Comparison of ENCODE assay signal across 14 mouse cellular contexts in genomic region chr8:53614288-53614646, GRCm38 (mm10).
"Had no signal": no experiment of that assay in that cellular context is flagged by ENCODE, and none has a peak within 500 bp of the region (broad histone marks: within the 10 kb centered on the region; RNA-seq: fewer than 3 reads in every experiment).

No protein-coding gene starts in this region.

- H3K4me2 ChIP-seq: limb, embryonic 12.5 days; limb, embryonic 15.5 days; midbrain, embryonic 11.5 days had no signal

- H3K9me3 ChIP-seq: limb, embryonic 12.5 days; limb, embryonic 15.5 days had no signal

- H3K27me3 ChIP-seq: limb, embryonic 12.5 days; limb, embryonic 15.5 days had no signal

- H3K36me3 ChIP-seq: limb, embryonic 15.5 days had no signal

- H3K27ac ChIP-seq: limb, embryonic 12.5 days; limb, embryonic 15.5 days had no signal

- H3K4me1 ChIP-seq: limb, embryonic 12.5 days; limb, embryonic 15.5 days had no signal

- DNase-seq: kidney, adult 11 months; kidney, adult 8-10 months; kidney, postnatal 14 days; kidney, postnatal 4 days; left cerebral cortex, postnatal 4 days; lung, adult 2 months; lung, postnatal 14 days; lung, postnatal 4 days; midbrain, embryonic 14.5 days; thymus, adult 18-20 months; thymus, postnatal 36 days had no signal

- H3K9ac ChIP-seq: limb, embryonic 12.5 days; limb, embryonic 15.5 days had no signal

- H3K4me3 ChIP-seq: limb, embryonic 12.5 days; limb, embryonic 15.5 days had no signal
